Mouse (Mus musculus): Measurements from ENCODE around the gene Tubd1. TPM values are rescaled to one million over a fixed set of nuclear protein-coding genes. Genes with fewer than 3 reads are reported as not detected.

Gene Tubd1
- total RNA-seq, 2 experiments from 2014 or later = 6.1 to 7.4 TPM

DNA sequence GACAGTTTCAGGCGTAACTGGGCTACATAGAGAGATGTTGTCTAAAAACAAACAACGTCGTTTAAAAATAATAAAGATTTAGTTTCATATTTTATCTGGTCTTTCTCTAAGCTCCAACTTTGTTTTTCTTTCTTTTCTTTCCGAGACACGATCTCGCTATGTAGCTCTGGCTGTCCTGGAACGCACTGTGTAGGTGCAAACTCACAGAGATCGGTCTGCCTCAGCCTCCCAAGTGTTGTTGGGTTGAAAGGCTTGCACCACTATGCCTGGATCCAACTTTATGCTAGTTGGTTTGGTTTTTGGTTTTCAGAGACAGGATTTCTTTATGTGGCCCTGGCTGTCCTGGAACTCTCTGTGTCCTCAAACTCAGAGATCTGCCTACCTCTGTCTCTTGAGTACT, 765 bp downstream of the Tubd1 start:
- no peak for DNase-seq (ENCODE audit: extremely low spot score in 1 of 2, low spot score in 2 of 2)
- intact Hi-C loops (cut with DNase I) = no loop called here

DNA sequence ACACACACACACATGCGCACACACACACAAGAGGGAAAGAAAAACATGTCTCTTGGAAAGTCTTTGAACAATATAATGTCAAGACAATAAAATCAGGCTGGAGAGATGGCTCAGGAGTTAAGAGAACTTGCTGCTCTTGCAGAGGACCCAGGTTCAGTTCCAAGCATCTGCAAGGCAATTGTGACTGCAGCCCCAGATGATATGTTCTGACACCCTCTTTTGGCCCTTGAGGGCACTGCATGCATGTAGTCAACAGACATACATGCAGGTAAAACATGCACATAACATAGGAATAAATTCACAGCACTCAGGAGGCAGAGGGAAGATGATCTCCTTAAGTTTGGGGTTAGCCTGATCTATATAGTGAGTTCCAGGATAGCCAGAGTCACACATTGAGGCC, 2.6 kb downstream of the Tubd1 start:
- intact Hi-C loops (cut with DNase I) = no loop called here
- no peak for DNase-seq (ENCODE audit: extremely low spot score in 1 of 2, low spot score in 2 of 2)

DNA sequence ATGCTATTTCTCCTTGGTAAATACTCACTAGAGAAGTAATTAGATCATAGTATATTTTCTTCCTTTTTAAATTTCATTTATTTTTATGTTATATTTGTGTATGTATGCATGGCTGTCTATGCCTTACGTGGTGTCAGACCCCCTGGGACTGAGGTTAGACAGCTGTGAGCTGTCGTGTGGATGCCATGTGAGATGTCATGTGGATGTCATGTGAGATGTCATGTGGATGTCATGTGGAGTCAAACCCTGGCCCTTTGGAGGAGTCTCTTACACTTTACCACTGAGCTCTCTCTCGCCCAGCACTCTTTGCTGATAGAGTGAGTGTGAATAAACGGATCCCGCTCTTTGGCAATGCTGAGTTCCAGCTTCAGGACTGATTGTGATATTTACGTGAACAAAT, 8.7 kb downstream of the Tubd1 start:
- intact Hi-C loops (cut with DNase I) = no loop called here
- no peak for DNase-seq (ENCODE audit: extremely low spot score in 1 of 2, low spot score in 2 of 2)

DNA sequence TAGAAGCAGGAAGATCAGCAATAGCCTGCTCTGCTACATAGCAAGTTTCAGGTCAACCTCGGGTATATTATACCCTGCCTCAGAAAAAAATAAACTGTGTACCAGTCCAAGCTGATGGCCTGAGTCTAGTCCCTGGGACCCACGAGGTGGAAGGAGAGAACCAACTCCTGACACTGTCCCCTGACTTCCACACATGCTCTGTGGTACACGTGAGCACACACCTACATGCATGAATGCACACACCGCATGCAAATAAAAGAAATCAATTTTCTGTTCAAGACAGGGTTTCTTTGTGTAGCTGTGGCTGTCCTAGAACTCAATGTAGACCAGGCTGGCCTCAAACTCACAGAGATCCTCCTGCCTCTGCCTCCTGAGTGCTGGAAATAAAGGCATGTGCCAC, 13.5 kb downstream of the Tubd1 start:
- no peak for DNase-seq (ENCODE audit: extremely low spot score in 1 of 2, low spot score in 2 of 2)
- intact Hi-C loops (cut with DNase I) = no loop called here

DNA sequence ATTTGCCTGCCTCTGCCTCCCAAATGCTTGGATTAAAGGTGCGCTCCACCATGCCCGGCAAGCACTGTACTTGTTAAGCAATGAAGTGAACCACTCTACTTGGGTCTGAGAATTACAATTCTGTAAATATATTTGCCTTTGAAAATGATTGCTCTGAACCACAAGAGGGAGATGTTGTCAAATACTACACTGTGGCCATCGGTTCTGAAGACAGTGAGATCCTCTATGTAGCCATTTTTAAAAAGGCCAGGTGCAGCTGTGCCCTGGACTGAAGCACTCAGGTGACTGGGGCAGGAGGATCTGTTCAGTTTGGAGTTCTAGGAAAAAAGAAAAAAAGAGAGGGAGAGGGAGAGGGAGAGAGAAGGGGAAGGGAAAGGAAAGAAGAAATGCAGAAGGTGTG, 23.6 kb downstream of the Tubd1 start:
- intact Hi-C loops (cut with DNase I) = loop anchor here (2.0 kb wide), 1 partner anchor 84 kb away; no protein-coding TSS in a partner anchor
- DNase-seq (ENCODE audit: extremely low spot score in 1 of 2, low spot score in 2 of 2) = no peak

DNA sequence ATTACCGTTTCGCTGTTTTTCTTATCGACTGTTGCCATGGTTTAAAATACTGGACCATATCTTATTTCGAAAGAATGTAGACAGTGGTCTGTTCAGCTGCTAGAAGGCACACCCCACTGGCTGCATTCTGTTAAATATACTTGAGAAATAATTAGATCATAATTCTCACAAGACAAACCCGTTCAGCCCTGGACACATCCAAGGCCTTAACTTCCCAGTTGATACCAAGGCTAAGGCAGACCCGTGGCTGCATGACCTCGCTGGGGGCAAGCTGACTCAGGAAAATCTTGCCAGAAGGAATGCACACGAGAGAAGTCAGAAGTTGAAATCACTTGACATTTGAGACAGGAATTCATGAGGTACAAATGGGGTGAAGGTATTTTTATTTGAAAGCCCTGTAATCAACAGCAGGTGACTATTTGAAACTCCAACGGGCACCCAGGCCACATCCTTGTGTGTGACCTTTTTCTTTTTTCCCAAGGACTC, 25.5 kb downstream of the Tubd1 start:
- no peak for DNase-seq (ENCODE audit: extremely low spot score in 1 of 2, low spot score in 2 of 2)
- intact Hi-C loops (cut with DNase I) = loop anchor here (10.0 kb wide), 1 partner anchor 444 kb away; no protein-coding TSS in a partner anchor

DNA sequence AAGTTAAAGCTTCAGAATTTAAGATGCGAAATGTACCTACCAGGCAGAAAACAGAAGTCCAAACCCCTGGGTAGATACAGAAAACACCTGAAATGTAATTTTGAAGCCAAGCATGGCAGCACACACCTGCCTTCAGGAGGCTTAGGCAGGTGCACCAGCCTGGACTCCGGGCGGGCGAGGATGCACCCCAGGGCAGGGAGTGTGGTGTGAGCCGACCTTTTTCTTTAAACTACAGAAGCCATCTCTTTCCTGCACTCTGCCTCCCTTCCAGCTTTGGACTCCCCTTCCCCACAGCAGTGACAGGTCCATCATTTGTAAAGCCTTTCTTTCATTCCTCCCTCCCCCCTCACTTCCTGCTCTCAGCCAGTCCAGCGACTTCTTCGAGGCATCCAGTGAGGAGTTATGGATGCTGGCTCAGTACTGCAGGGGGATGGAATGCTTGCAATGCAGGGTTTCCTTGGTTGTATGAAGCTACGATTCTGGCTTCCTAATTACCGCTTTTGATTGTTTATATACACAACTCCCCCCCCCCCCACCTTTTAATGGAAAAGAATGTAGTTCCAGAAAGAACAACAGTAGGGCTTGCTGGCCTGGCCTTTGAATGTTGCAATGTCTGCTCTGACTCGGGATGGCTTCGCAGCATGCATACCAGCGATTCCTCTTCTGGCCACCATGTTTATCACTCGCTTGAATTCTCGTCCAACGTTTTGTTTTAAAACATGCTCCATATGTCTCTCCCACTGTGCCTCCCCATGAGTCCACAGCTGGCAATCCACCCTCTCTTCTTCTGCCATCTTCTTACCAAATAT, 26.5 kb downstream of the Tubd1 start:
- peak in 1 of 2 experiments; percentile 33 for DNase-seq (ENCODE audit: extremely low spot score in 1 of 2, low spot score in 2 of 2)
- intact Hi-C loops (cut with DNase I) = loop anchor here (10.0 kb wide), 1 partner anchor 444 kb away; no protein-coding TSS in a partner anchor

DNA sequence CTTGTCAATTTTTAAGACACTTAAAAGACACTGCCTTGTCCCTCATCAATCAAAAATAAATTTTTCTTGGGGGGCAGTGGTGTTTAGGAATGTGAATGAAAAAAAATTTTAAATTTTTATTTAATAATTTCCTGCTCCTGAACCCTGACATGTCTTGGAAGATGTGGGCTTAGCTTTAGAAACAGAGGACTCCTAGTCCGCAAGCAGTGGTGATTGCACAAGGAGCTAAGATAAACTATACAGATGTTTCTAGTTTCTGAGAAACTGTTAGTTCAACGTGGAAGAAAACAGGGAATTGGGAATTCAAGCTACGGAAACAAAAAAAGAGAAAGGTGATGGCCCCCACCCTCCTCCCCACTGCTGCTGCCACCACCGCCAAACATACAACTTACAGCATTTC, 27.1 kb downstream of the Tubd1 start:
- no peak for DNase-seq (ENCODE audit: extremely low spot score in 1 of 2, low spot score in 2 of 2)
- intact Hi-C loops (cut with DNase I) = loop anchor here (10.0 kb wide), 1 partner anchor 443 kb away; no protein-coding TSS in a partner anchor

DNA sequence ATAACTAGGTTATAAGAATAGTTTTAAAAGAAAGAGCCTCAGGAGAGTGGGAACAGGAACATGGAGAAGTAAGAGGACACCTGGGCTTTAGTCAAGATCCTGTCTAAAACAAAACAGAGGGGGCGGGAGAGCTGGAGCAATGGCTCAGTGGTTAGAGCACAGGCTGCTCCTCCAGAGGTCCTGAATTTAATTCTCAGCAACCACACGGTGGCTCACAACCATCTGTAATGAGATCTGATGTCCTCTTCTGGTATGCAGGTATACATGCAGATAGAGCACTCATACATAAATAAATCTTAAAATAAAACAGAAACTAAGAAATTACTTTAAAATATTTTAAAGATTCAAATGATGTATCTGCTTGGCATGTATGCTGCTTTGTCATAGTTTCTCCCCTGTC, 27.8 kb downstream of the Tubd1 start:
- DNase-seq (ENCODE audit: extremely low spot score in 1 of 2, low spot score in 2 of 2) = no peak
- intact Hi-C loops (cut with DNase I) = loop anchor here (10.0 kb wide), 1 partner anchor 442 kb away; no protein-coding TSS in a partner anchor

DNA sequence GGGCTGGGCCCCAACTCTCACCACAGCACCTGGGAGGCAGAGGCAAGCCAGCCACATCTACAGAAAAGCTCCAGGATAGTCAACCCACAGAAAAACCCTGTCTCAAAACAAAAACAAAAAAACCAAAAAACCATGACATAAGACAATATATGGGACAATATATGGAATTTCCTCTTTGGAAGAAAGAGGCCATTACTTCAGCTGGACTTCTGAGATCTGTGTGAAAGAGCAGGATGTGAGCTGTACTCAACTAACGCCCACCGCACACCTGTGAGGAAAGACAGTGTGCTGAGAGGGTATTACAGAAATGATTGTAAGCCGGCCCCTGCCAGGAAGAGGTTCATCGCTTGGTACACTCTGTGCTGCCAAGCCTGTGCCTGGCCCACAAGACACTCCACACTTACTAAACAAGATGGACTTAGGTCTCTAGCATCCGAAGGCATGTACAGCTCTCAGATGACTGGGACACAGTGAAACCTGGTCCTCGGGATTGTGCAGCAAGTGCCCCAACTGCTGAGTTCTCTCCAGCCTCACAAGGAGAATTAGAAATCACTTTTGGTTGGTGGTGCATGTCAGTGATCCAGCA, 28.9 kb downstream of the Tubd1 start:
- intact Hi-C loops (cut with DNase I) = loop anchor here (10.0 kb wide), 1 partner anchor 441 kb away; no protein-coding TSS in a partner anchor
- no peak for DNase-seq (ENCODE audit: extremely low spot score in 1 of 2, low spot score in 2 of 2)

DNA sequence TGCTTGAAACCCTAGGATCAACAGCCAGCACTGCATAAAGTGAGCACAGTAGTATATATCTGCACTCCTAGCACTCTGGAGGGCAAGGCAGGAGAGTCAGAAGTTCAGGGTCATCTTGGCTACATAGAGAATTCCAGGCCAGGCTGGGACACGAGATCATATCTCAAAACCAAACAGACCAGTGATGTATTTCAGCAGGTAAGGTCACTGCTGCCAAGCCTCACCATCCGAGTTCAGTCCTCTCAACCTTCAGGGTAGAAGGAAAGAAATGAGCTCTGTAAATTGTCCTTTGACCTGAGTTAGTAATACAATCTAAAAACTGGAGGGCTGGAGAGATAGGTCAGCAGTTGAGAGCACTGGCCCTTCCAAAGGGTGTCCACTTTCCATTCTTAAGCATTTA, 29.6 kb downstream of the Tubd1 start:
- no peak for DNase-seq (ENCODE audit: extremely low spot score in 1 of 2, low spot score in 2 of 2)
- intact Hi-C loops (cut with DNase I) = loop anchor here (10.0 kb wide), 1 partner anchor 440 kb away; no protein-coding TSS in a partner anchor

DNA sequence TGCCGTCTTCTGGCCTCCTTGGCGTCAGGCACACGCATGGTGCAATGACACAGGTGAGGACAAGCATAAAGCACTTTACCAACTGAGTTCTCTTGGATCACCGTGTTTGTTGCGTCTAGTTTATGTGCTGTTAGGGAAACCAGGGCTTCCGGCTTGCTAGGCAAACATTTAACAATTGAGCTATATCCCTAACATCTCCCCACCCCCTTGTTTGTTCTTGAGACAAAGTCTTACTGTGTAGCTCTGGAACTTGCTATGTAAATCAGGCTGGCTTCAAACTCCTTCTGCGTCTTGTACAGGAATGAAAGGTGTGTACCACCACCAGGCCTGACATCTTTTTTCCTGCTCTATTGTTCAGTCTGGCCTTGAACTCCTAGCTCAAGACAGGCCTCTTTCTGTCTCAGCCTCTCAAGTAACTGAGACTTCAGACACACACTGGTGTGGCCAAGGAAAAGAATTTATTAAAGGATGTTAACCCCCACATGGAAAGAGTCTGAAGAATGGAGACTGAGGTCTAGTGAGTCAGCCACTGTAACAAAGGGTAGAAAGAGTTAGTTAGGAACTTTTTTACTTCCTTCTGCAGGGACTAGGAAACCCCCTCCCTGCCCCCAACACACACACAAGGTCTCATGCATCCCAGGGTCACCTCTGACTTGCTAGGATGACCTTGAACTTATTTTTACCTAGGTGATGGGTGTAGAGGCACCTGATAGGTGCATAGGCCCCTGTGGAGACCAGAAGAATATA, 31.0 kb downstream of the Tubd1 start:
- DNase-seq (ENCODE audit: extremely low spot score in 1 of 2, low spot score in 2 of 2) = no peak
- intact Hi-C loops (cut with DNase I) = loop anchor here (10.0 kb wide), 1 partner anchor 439 kb away; no protein-coding TSS in a partner anchor

DNA sequence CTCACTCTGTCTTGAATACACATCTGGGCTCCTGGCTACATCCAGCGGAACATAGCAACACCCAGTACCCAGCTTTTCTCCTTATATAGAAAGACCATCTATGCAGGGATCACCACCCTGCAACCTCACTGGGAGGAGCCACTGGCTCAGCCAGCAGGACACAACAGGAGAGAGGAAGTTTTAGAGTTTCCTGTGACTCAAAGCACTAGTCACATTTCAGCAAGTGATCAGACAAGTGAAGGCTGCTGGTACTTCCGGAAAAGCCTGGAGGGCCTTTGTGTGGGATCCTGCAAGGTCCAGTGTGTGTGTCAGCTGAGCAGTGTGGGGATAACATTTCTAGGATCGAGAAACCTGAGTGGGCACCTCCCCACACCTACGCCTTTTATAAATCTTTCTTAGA, 32.4 kb downstream of the Tubd1 start:
- peak in 1 of 2 experiments; percentile 61 for DNase-seq (ENCODE audit: extremely low spot score in 1 of 2, low spot score in 2 of 2)
- intact Hi-C loops (cut with DNase I) = loop anchor here (10.0 kb wide), 1 partner anchor 438 kb away; no protein-coding TSS in a partner anchor

DNA sequence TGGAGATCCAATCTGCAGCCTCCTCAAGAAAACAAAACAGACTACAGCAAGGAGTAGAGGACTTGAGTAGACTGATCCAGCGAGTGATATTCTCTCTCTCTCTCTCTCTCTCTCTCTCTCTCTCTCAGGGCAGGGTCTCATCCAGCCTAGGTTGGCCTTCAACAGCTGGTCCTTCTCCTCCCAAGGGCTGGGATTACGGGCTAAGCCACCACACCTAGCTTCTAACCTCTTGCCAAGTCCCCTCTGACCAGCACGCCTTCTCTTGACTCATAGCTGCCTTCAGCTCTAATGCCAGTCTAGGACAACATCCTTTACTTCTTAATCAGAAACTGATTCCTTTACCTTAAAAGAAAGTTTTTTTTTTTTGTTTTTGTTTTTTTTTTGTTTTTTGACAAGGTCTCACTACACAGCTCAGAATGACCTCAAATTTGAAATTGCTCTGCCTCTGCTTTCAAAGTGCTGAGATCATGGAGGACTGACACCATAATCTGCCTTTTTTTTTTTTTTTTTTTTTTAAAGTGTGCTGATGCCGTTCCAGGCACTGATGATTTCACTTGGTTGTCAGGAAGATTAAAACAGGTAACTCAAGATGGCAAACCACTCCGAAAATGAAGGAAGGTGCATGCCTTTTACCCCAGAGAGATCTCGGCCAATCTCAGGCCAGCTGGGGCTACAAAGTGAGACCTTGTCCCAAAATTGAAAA, 33.5 kb downstream of the Tubd1 start:
- DNase-seq (ENCODE audit: extremely low spot score in 1 of 2, low spot score in 2 of 2) = no peak
- intact Hi-C loops (cut with DNase I) = loop anchor here (10.0 kb wide), 1 partner anchor 437 kb away; no protein-coding TSS in a partner anchor

DNA sequence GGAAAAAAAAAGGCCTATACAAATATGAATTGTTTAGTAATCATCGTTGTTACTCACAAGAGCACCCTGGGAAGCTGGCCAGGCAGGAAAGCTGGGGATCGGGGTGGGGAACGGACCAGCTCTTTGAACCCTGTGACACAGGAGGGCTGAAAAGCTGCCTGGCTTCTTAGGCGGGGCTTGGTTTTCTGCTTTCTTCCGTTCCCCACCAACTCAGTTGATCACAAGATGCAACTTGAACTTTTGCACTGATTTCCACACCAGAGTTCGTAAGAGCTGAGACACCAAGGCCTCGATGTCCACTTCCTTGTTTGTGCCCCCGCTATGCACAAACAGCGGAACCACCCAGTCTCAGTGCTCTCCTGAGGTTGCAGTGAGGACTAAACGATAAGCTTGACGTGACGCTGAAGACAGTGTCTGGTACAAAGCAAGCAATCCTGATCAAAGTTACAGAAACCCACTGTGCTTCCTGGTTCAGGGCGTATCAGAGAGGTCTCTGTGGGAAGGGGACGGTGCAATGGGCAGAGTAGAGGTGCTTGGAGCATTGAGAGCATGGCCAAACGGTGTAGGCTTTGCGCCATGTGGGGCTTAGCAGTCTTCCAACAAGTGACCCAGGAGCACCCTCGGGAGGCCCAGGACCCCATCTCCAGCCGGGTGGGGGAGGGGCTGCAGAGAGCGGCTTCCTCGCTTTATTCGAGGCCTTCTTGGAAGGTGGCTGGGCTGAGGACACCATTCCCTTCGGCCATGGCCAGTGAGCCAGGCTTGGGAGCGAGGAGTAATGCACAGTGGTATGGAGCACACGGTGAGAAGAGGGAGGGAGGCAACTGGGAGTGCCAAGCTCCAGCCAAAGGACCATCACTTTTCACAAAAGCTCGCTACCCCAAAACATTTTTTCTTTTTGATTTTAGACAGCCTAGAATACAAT, 34.3 kb downstream of the Tubd1 start:
- peak in 1 of 2 experiments; percentile 85 for DNase-seq (ENCODE audit: extremely low spot score in 1 of 2, low spot score in 2 of 2)
- intact Hi-C loops (cut with DNase I) = loop anchor here (10.0 kb wide), 1 partner anchor 436 kb away; no protein-coding TSS in a partner anchor

DNA sequence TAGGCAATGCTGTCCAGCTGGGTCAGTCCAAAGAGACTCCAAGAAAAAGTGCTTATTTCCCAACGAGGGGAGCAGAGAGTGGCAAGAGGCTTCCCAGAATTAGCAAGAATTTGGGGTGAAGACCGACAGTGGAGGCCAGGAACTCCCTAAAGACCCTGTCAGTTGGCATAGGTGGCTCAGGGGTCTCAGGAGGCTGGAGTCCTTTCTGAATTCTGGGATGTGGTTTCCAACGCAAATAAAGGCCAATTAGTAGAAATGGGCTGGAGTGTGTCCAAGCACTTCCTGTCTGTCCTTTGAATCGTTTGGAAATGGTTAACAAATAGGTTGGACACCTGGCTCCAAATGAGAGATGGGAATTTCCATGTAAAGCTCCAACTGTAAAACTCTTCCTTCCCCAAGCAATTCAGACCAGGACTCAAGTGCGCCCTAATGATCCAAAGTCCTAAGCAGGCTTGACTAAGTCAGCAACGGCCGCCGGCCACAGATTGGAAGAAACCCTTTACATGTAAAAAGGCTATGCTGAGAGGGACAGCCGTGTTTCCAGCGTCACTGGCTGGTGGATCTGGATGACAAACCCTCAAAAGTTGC, 35.0 kb downstream of the Tubd1 start:
- DNase-seq (ENCODE audit: extremely low spot score in 1 of 2, low spot score in 2 of 2) = no peak

More for the DNA sequence above, 35.0 kb downstream of the Tubd1 start:
- intact Hi-C loops (cut with DNase I) = loop anchor here (10.0 kb wide), 1 partner anchor 435 kb away; no protein-coding TSS in a partner anchor
